Mouse (Mus musculus) gastrocnemius, postnatal 14 days (tissue): ENCODE results near the gene Klrb1c. TPM values are rescaled to one million over a fixed set of nuclear protein-coding genes. Genes with fewer than 3 reads are reported as not detected.
"Not testable (repeated sequence)": the region's sequence is repeated elsewhere in the genome, so short reads cannot be mapped to it uniquely, and the experiment has no call there.

Source experiments
- DNase-seq: peaks from one replicate; pipeline ENCODE4 v3.0.0; 2021; ENCODE audit warnings: mixed read lengths
- intact Hi-C: fragments of 180-260 bp; cut with DNase I; formaldehyde crosslinking; loops from one replicate; pipeline ENCODE4 v1.15.1; 2025; ENCODE audit warnings: low total_unique reads
- long read RNA-seq, 2 experiments: library from polyadenylated mRNA; stranded (forward); transcript quantifications; one replicate each; pipeline ENCODE4 v2.0.0; 2021
- total RNA-seq, 2 experiments: library from RNA; stranded (reverse); gene quantifications; 2 replicates each; pipeline ENCODE4 v1.2.3; 2021

Gene Klrb1c
- total RNA-seq: under 1 TPM in 1 of 2 experiments, not detected in 1; 0.14 TPM
- long read RNA-seq, experiment 1: 0 reads
- long read RNA-seq, experiment 2: 0 reads

GRCm38 (mm10) chr6:128789115-128789514 is at the start of gene Klrb1c:
Klrb1c (minus strand) TSS chr6:128789215.
- DNase-seq: no peak
- intact Hi-C loops: no loop called here

- intact Hi-C loops: loop anchor here (2.0 kb wide), 1 partner anchor 77 kb away; no protein-coding TSS in a partner anchor
- DNase-seq: no peak
Observed at GRCm38 (mm10) chr6:128837454-128838341, 48.7 kb upstream of the Klrb1c start.

- no peak for DNase-seq
- intact Hi-C loops: no loop called here
Observed at GRCm38 (mm10) chr6:128836955-128837334, 47.9 kb upstream of the Klrb1c start.

GRCm38 (mm10) chr6:128836191-128836954 is 47.4 kb upstream of the Klrb1c start:
- DNase-seq: no peak
- intact Hi-C loops: no loop called here

GRCm38 (mm10) chr6:128835571-128835970 is 46.6 kb upstream of the Klrb1c start:
- DNase-seq: no peak
- intact Hi-C loops: no loop called here

- intact Hi-C loops: no loop called here
- no peak for DNase-seq
Observed at GRCm38 (mm10) chr6:128833046-128833445, 44.0 kb upstream of the Klrb1c start.

GRCm38 (mm10) chr6:128829837-128830236 is 40.8 kb upstream of the Klrb1c start:
- intact Hi-C loops: no loop called here

GRCm38 (mm10) chr6:128826781-128827180 is 37.8 kb upstream of the Klrb1c start:
- intact Hi-C loops: no loop called here
- DNase-seq: no peak

More at GRCm38 (mm10) chr6:128829837-128830236, 40.8 kb upstream of the Klrb1c start:
- DNase-seq: no peak

- intact Hi-C loops: no loop called here
- DNase-seq: no peak
Observed at GRCm38 (mm10) chr6:128826132-128826531, 37.1 kb upstream of the Klrb1c start, which contains the start of the genes Gm44511 and Klrb1b. Gm44511 (minus strand) TSS chr6:128826315. Klrb1b (minus strand) TSS chr6:128826331.

- intact Hi-C loops: no loop called here
- DNase-seq: no peak
Observed at GRCm38 (mm10) chr6:128818083-128818802, 29.2 kb upstream of the Klrb1c start.

- intact Hi-C loops: loop anchor here (5.0 kb wide), 1 partner anchor 34 kb away; no protein-coding TSS in a partner anchor
- no peak for DNase-seq
Observed at GRCm38 (mm10) chr6:128808532-128808931, 19.5 kb upstream of the Klrb1c start.

GRCm38 (mm10) chr6:128807021-128807420 is 18.0 kb upstream of the Klrb1c start:
- DNase-seq: no peak
- intact Hi-C loops: loop anchor here (5.0 kb wide), 1 partner anchor 35 kb away; no protein-coding TSS in a partner anchor

- DNase-seq: peak; percentile 60
- intact Hi-C loops: loop anchor here (5.0 kb wide), 1 partner anchor 37 kb away; no protein-coding TSS in a partner anchor
Observed at GRCm38 (mm10) chr6:128804823-128805640, 16.0 kb upstream of the Klrb1c start.

GRCm38 (mm10) chr6:128802999-128803857 is 14.2 kb upstream of the Klrb1c start:
- peak; percentile 92 for DNase-seq
- intact Hi-C loops: loop anchor here (2.0 kb wide), 1 partner anchor 38 kb away; no protein-coding TSS in a partner anchor

- intact Hi-C loops: loop anchor here (2.0 kb wide), 1 partner anchor 38 kb away; no protein-coding TSS in a partner anchor
- DNase-seq: no peak
Observed at GRCm38 (mm10) chr6:128802557-128802956, 13.5 kb upstream of the Klrb1c start.

- intact Hi-C loops, DNase-seq: not testable (repeated sequence)
Observed at GRCm38 (mm10) chr6:128800696-128801095, 11.7 kb upstream of the Klrb1c start.

- intact Hi-C loops: no loop called here
- DNase-seq: no peak
Observed at GRCm38 (mm10) chr6:128799896-128800270, 10.9 kb upstream of the Klrb1c start.
